Comparison of ENCODE assay signal across 8 mouse cellular contexts in genomic region chr4:41639214-41639841, GRCm38 (mm10). TPM values are rescaled to one million over a fixed set of nuclear protein-coding genes. Genes with fewer than 3 reads are reported as not detected.
A peak's percentile ranks its signal among the peaks of the same experiment; 100 is the strongest.
DNase-seq lines count a peak whose midpoint lies in the region; ATAC-seq and TF ChIP-seq lines count a peak whose summit lies in the region.

No protein-coding gene starts in this region.

- H3K4me2 ChIP-seq in lung, embryonic 16.5 days (ENCODE audit: low read depth, low read length) = peak overlapping the region; percentile 94
- H3K4me2 ChIP-seq in forebrain, postnatal 0 days (ENCODE audit: low read depth) = peak overlapping the region; percentile 73
- H3K4me2 ChIP-seq in liver, postnatal 0 days (ENCODE audit: low read depth, low read length) = peak overlapping the region; percentile 84

- no peaks in the 10 kb centered on the region for H3K36me3 ChIP-seq in lung, embryonic 16.5 days (ENCODE audit: control insufficient read depth, insufficient read depth, low read length)
- no peaks in the 10 kb centered on the region; the same call in 1 of the 2 replicates for H3K36me3 ChIP-seq in forebrain, postnatal 0 days (ENCODE audit: insufficient read depth)
- H3K36me3 ChIP-seq in liver, postnatal 0 days (replicated peaks; ENCODE audit: insufficient read depth, low read length) = no peaks in the 10 kb centered on the region

- DNase-seq in cerebellum, adult 8-10 months = peak; percentile 62
- DNase-seq in cerebellum, adult 11-12 months = no peak
- DNase-seq in lung, postnatal 10 days = no peak
- peak; percentile 60 for DNase-seq in forebrain, postnatal 0 days
- no peak for DNase-seq in liver, postnatal 0 days
- DNase-seq in layer of hippocampus, adult 9-11 months = no peak
- no peak for DNase-seq in kidney, adult 8-10 months

- peak overlapping the region; percentile 68 for H3K9ac ChIP-seq in lung, embryonic 16.5 days (ENCODE audit: low read length)
- H3K9ac ChIP-seq in forebrain, postnatal 0 days = peak overlapping the region; percentile 77
- H3K9ac ChIP-seq in liver, postnatal 0 days (replicated peaks) = peak overlapping the region; percentile 73

- no peak for TF ChIP-seq EP300 in liver, postnatal 0 days (IDR thresholded peaks at IDR 0.05; ENCODE audit: low read depth)

- H3K4me3 ChIP-seq in lung, embryonic 16.5 days (ENCODE audit: low read length) = peak overlapping the region; percentile 53
- H3K4me3 ChIP-seq in forebrain, postnatal 0 days (ENCODE audit: low read depth, low read length) = peak overlapping the region; percentile 57
- peak overlapping the region; percentile 54 for H3K4me3 ChIP-seq in liver, postnatal 0 days (ENCODE audit: low read depth, low read length)

- no peak; the same call in 1 of the 2 replicates for ATAC-seq in lung, embryonic 16.5 days (ENCODE audit: low read depth)
- 0 out of 2 replicates have a peak, but pooled peaks have one; percentile 7 for ATAC-seq in forebrain, postnatal 0 days
- 0 out of 2 replicates have a peak, but pooled peaks have one; percentile 0 for ATAC-seq in liver, postnatal 0 days

- H3K9me3 ChIP-seq in lung, embryonic 16.5 days (ENCODE audit: control insufficient read depth, low read length) = no peaks in the 10 kb centered on the region
- H3K9me3 ChIP-seq in forebrain, postnatal 0 days (ENCODE audit: low read length) = no peaks in the 10 kb centered on the region
- H3K9me3 ChIP-seq in liver, postnatal 0 days (ENCODE audit: low read length) = no peaks in the 10 kb centered on the region

- H3K27me3 ChIP-seq in lung, embryonic 16.5 days (ENCODE audit: control insufficient read depth, insufficient read depth, low read depth, low read length) = peaks cover 6% of the 10 kb centered on the region; the same call in 1 of the 2 replicates
- H3K27me3 ChIP-seq in forebrain, postnatal 0 days (ENCODE audit: insufficient read depth, low read length) = no peaks in the 10 kb centered on the region
- 0 out of 2 replicates have a peak, but pooled peaks cover 5% of the 10 kb centered on the region for H3K27me3 ChIP-seq in liver, postnatal 0 days (ENCODE audit: insufficient read depth, low read length)

- TF ChIP-seq CTCF in forebrain, postnatal 0 days (IDR thresholded peaks at IDR 0.05; ENCODE audit: low read depth) = no peak
- TF ChIP-seq CTCF in liver, postnatal 0 days (IDR thresholded peaks at IDR 0.05; ENCODE audit: low read depth) = no peak

- 20% methylated on average over 10 of the region's 10 CpGs for WGBS in lung, embryonic 16.5 days
- 6% methylated on average over 10 of the region's 10 CpGs for WGBS in forebrain, postnatal 0 days
- 27% methylated on average over 10 of the region's 10 CpGs for WGBS in liver, postnatal 0 days (ENCODE audit: insufficient replicate concordance)

- H3K4me1 ChIP-seq in lung, embryonic 16.5 days (replicated peaks; ENCODE audit: control insufficient read depth, insufficient read depth, low read length) = peaks cover 3% of the 10 kb centered on the region; the same call in 1 of the 2 replicates
- peaks cover 12% of the 10 kb centered on the region for H3K4me1 ChIP-seq in forebrain, postnatal 0 days (ENCODE audit: insufficient read depth)
- peaks cover 3% of the 10 kb centered on the region; the same call in 1 of the 2 replicates for H3K4me1 ChIP-seq in liver, postnatal 0 days (ENCODE audit: insufficient read depth)

- H3K27ac ChIP-seq in lung, embryonic 16.5 days (ENCODE audit: low read length) = no peak overlapping the region
- H3K27ac ChIP-seq in forebrain, postnatal 0 days (ENCODE audit: low read depth, low read length) = peak overlapping the region; percentile 75
- peak overlapping the region; percentile 72 for H3K27ac ChIP-seq in liver, postnatal 0 days (ENCODE audit: low read depth)

RNA-seq across cellular contexts. Expression of gene Enho, which starts 0.8 kb away (rescaled TPM):
- 7.8 and 8.1 TPM in 2 replicates for polyA plus RNA-seq in lung, embryonic 16.5 days (2015; fragmentation: Nextera tagmentation; extraction: Ambion mirVana)
- total RNA-seq in forebrain, postnatal 0 days (2014; rRNA removed) = 106 and 130 TPM in 2 replicates
- 117 and 122 TPM in 2 replicates for polyA plus RNA-seq in forebrain, postnatal 0 days (2015; fragmentation: Nextera tagmentation; extraction: Ambion mirVana)
- 25.2 and 26.4 TPM in 2 replicates for polyA plus RNA-seq in liver, postnatal 0 days (2015; fragmentation: Nextera tagmentation; extraction: Ambion mirVana)

RNA-seq across cellular contexts. Expression of gene Cntfr, which starts 57.6 kb away (rescaled TPM):
- polyA plus RNA-seq in lung, embryonic 16.5 days (2015; fragmentation: Nextera tagmentation; extraction: Ambion mirVana) = 6.9 and 8.4 TPM in 2 replicates
- total RNA-seq in forebrain, postnatal 0 days (2014; rRNA removed) = 24.7 and 25.9 TPM in 2 replicates
- polyA plus RNA-seq in forebrain, postnatal 0 days (2015; fragmentation: Nextera tagmentation; extraction: Ambion mirVana) = 13.6 and 14.2 TPM in 2 replicates
- 0.12 and 0.29 TPM in 2 replicates for polyA plus RNA-seq in liver, postnatal 0 days (2015; fragmentation: Nextera tagmentation; extraction: Ambion mirVana)

Comparison
In these comparisons a context has a peak if more than half of its experiments do, and no peak if none do; other contexts are left out.
1. DNase-seq: peak in cerebellum, adult 8-10 months (single experiment) and forebrain, postnatal 0 days (single experiment); none in cerebellum, adult 11-12 months (single experiment), lung, postnatal 10 days (single experiment), liver, postnatal 0 days (single experiment), layer of hippocampus, adult 9-11 months (single experiment) and kidney, adult 8-10 months (0 of 2).
2. Peak in every context shown above with its lines, with median percentiles within 50 percentile points of each other: H3K4me2 ChIP-seq, H3K4me3 ChIP-seq and H3K9ac ChIP-seq.